Mouse (Mus musculus) liver, adult 2 months (tissue): ENCODE results near the gene Acly.

Experiments used
- CTCF ChIP-seq: fragments of 200-500 bp; IDR thresholded peaks from 2 replicates; pipeline ENCODE4 v1.5.1; 2011; ENCODE audit warnings: low read depth, low read length, control low read depth
- POLR2A ChIP-seq: fragments of 200-500 bp; IDR thresholded peaks from 2 replicates; pipeline ENCODE4 v1.6.1; 2011; ENCODE audit warnings: low read length, control low read depth; ENCODE audit not compliant: insufficient read depth; ENCODE audit errors: extremely low read depth

- no peak for TF ChIP-seq POLR2A
- no peak for TF ChIP-seq CTCF
Measured at GRCm38 (mm10) chr11:100524987-100525630, 2.7 kb downstream of the Acly start.
